Mouse (Mus musculus): ENCODE data around the gene Cops9. TPM values are rescaled to one million over a fixed set of nuclear protein-coding genes. Genes with fewer than 3 reads are reported as not detected.

Cops9 gene
- polyA plus RNA-seq, 1 experiment from 2014 or later, result 566 TPM

- ATAC-seq (ENCODE audit: insufficient number of reproducible peaks, insufficient read depth, low FRiP score, low read depth), result no peak
- H3K27me3 ChIP-seq (ENCODE audit: control insufficient read depth, insufficient read depth, low read length), result no peaks in the 10 kb centered on the region
- no peak overlapping the region for H3K4me2 ChIP-seq (ENCODE audit: low read length)
- H3K4me1 ChIP-seq (ENCODE audit: control insufficient read depth in 2 of 2, insufficient read depth in 2 of 2, low read length in 2 of 2), result no peaks in the 10 kb centered on the region; a peak in 1 of 4 replicates
- no peaks in the 10 kb centered on the region for H3K9me3 ChIP-seq (ENCODE audit: control insufficient read depth, low read length)
- H3K27ac ChIP-seq (replicated peaks in 1 of 2; ENCODE audit: control insufficient read depth in 1 of 2, insufficient read depth in 1 of 2, low read depth in 2 of 2, low read length in 2 of 2), result no peak overlapping the region
- WGBS, result 75% methylated on average over 5 of the region's 5 CpGs
- peaks cover 16% of the 10 kb centered on the region for H3K36me3 ChIP-seq (ENCODE audit: control insufficient read depth, insufficient read depth, low read length)
- no peak overlapping the region for H3K4me3 ChIP-seq (ENCODE audit: control insufficient read depth in 1 of 2, insufficient read depth in 1 of 2, low read depth in 1 of 2, low read length in 2 of 2)
- H3K9ac ChIP-seq (ENCODE audit: low read length), result no peak overlapping the region
Measured at GRCm38 (mm10) chr1:92632196-92632595, 9.6 kb downstream of the Cops9 start.

GRCm38 (mm10) chr1:92628227-92628626 lies 13.6 kb downstream of the Cops9 start:
- Histone ChIP-seq H3K9ac (ENCODE audit: low read length) (no peak overlapping the region), H3K27ac (replicated peaks in 1 of 2; ENCODE audit: control insufficient read depth in 1 of 2, insufficient read depth in 1 of 2, low read depth in 2 of 2, low read length in 2 of 2) (no peak overlapping the region), H3K4me2 (ENCODE audit: low read length) (no peak overlapping the region), H3K36me3 (ENCODE audit: control insufficient read depth, insufficient read depth, low read length) (no peaks in the 10 kb centered on the region), H3K27me3 (ENCODE audit: control insufficient read depth, insufficient read depth, low read length) (no peaks in the 10 kb centered on the region), H3K9me3 (ENCODE audit: control insufficient read depth, low read length) (no peaks in the 10 kb centered on the region), H3K4me3 (ENCODE audit: control insufficient read depth in 1 of 2, insufficient read depth in 1 of 2, low read depth in 1 of 2, low read length in 2 of 2) (no peak overlapping the region), H3K4me1 (ENCODE audit: control insufficient read depth in 2 of 2, insufficient read depth in 2 of 2, low read length in 2 of 2) (no peaks in the 10 kb centered on the region)
- no peak for ATAC-seq (ENCODE audit: insufficient number of reproducible peaks, insufficient read depth, low FRiP score, low read depth)
- WGBS, result 62% methylated on average over 4 of the region's 4 CpGs

DNA sequence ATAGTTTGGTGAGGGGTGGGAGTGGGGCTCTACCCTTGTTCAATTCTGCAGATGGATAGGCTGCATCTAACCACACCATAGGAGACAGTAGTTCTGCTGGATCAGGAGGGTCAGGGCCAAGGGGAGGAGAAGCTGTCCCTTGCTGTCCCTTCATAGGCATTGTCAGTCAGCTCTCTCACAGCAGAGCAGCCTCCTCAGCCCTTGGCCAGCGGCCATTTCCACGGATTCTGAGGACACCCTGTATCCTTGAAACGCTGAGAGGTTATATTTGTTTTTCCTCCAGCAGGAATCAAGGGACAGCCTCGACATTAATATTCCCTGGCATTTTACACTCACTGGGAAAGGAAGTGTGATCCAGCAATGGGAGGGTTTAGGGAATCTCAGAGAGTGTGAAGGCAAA lies 23.4 kb downstream of the Cops9 start:
- Histone ChIP-seq H3K27me3 (ENCODE audit: control insufficient read depth, insufficient read depth, low read length) (no peaks in the 10 kb centered on the region), H3K4me3 (ENCODE audit: control insufficient read depth in 1 of 2, insufficient read depth in 1 of 2, low read depth in 1 of 2, low read length in 2 of 2) (no peak overlapping the region), H3K4me2 (ENCODE audit: low read length) (no peak overlapping the region), H3K4me1 (ENCODE audit: control insufficient read depth in 2 of 2, insufficient read depth in 2 of 2, low read length in 2 of 2) (no peaks in the 10 kb centered on the region), H3K9me3 (ENCODE audit: control insufficient read depth, low read length) (no peaks in the 10 kb centered on the region), H3K9ac (ENCODE audit: low read length) (no peak overlapping the region), H3K27ac (replicated peaks in 1 of 2; ENCODE audit: control insufficient read depth in 1 of 2, insufficient read depth in 1 of 2, low read depth in 2 of 2, low read length in 2 of 2) (no peak overlapping the region), H3K36me3 (ENCODE audit: control insufficient read depth, insufficient read depth, low read length) (no peaks in the 10 kb centered on the region)
- ATAC-seq (ENCODE audit: insufficient number of reproducible peaks, insufficient read depth, low FRiP score, low read depth), result no peak
- WGBS, result 55% methylated on average over 4 of the region's 4 CpGs

GRCm38 (mm10) chr1:92617488-92617887 lies 24.3 kb downstream of the Cops9 start, which contains the start of gene Olfr12:
Gene Olfr12 (plus strand): TSS chr1:92617788.
- ATAC-seq (ENCODE audit: insufficient number of reproducible peaks, insufficient read depth, low FRiP score, low read depth), result no peak
- Histone ChIP-seq H3K36me3 (ENCODE audit: control insufficient read depth, insufficient read depth, low read length) (no peaks in the 10 kb centered on the region), H3K27me3 (ENCODE audit: control insufficient read depth, insufficient read depth, low read length) (no peaks in the 10 kb centered on the region), H3K4me1 (ENCODE audit: control insufficient read depth in 2 of 2, insufficient read depth in 2 of 2, low read length in 2 of 2) (no peaks in the 10 kb centered on the region), H3K27ac (replicated peaks in 1 of 2; ENCODE audit: control insufficient read depth in 1 of 2, insufficient read depth in 1 of 2, low read depth in 2 of 2, low read length in 2 of 2) (no peak within 1 kb of the TSS), H3K9ac (ENCODE audit: low read length) (no peak within 1 kb of the TSS), H3K4me2 (ENCODE audit: low read length) (no peak within 1 kb of the TSS), H3K9me3 (ENCODE audit: control insufficient read depth, low read length) (no peaks in the 10 kb centered on the region), H3K4me3 (ENCODE audit: control insufficient read depth in 1 of 2, insufficient read depth in 1 of 2, low read depth in 1 of 2, low read length in 2 of 2) (no peak within 1 kb of the TSS)
- WGBS, result 56% methylated on average over 2 of the region's 2 CpGs

DNA sequence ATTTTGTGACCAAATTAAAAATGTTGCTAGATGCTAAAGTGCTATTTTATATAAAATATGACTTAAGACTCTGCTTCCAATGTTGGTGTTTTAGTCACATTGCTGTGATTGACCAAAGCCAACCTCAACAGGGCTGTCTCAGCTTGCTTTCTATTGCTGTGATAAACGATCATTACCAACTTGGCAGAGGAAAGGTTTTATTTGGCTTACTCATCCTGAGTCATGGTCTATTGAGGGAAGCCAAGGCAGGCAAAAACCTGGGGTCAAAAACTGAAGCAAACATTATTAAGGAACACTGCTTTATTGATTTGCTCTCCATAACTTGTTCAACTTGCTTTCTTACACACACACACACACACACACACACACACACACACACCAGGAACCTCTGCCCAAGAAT lies 25.7 kb downstream of the Cops9 start:
- no peaks in the 10 kb centered on the region for H3K36me3 ChIP-seq (ENCODE audit: control insufficient read depth, insufficient read depth, low read length)
- no peak overlapping the region for H3K9ac ChIP-seq (ENCODE audit: low read length)
- WGBS, result 77% methylated on average over 1 of the region's 1 CpGs

DNA sequence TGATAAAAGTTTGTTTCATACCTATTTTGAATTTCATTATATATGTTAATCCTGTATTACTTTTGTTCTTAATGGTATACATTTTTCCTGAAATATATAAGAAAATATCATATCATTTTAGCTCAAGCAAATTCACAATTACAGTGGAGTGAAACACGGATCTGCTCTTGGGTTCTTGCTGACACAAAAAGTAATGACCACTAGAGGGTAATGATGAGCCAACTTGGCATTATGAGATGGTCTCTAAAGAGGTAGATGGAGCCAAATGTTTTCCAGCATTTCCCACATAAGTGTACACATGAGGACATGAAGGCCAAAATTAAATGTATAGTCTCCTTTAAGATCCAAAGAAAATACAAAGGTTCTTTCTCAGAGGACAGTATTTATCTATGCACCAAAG lies 27.3 kb downstream of the Cops9 start:
- 15% methylated on average over 1 of the region's 1 CpGs for WGBS
- ATAC-seq (ENCODE audit: insufficient number of reproducible peaks, insufficient read depth, low FRiP score, low read depth), result no peak
- H3K4me1 ChIP-seq (ENCODE audit: control insufficient read depth in 2 of 2, insufficient read depth in 2 of 2, low read length in 2 of 2), result no peaks in the 10 kb centered on the region
- H3K4me2 ChIP-seq (ENCODE audit: low read length), result no peak overlapping the region
- H3K9ac ChIP-seq (ENCODE audit: low read length), result no peak overlapping the region
- no peaks in the 10 kb centered on the region for H3K36me3 ChIP-seq (ENCODE audit: control insufficient read depth, insufficient read depth, low read length)
- no peak overlapping the region for H3K4me3 ChIP-seq (ENCODE audit: control insufficient read depth in 1 of 2, insufficient read depth in 1 of 2, low read depth in 1 of 2, low read length in 2 of 2)
- H3K27ac ChIP-seq (replicated peaks in 1 of 2; ENCODE audit: control insufficient read depth in 1 of 2, insufficient read depth in 1 of 2, low read depth in 2 of 2, low read length in 2 of 2), result no peak overlapping the region
- no peaks in the 10 kb centered on the region for H3K9me3 ChIP-seq (ENCODE audit: control insufficient read depth, low read length)
- H3K27me3 ChIP-seq (ENCODE audit: control insufficient read depth, insufficient read depth, low read length), result 0 out of 2 replicates have a peak, but pooled peaks cover 3% of the 10 kb centered on the region

More for the DNA sequence above, 25.7 kb downstream of the Cops9 start:
- H3K9me3 ChIP-seq (ENCODE audit: control insufficient read depth, low read length), result no peaks in the 10 kb centered on the region
- no peak overlapping the region for H3K4me2 ChIP-seq (ENCODE audit: low read length)
- H3K27me3 ChIP-seq (ENCODE audit: control insufficient read depth, insufficient read depth, low read length), result 0 out of 2 replicates have a peak, but pooled peaks cover 3% of the 10 kb centered on the region
- H3K4me1 ChIP-seq (ENCODE audit: control insufficient read depth in 2 of 2, insufficient read depth in 2 of 2, low read length in 2 of 2), result no peaks in the 10 kb centered on the region
- no peak overlapping the region for H3K4me3 ChIP-seq (ENCODE audit: control insufficient read depth in 1 of 2, insufficient read depth in 1 of 2, low read depth in 1 of 2, low read length in 2 of 2)
- no peak overlapping the region for H3K27ac ChIP-seq (replicated peaks in 1 of 2; ENCODE audit: control insufficient read depth in 1 of 2, insufficient read depth in 1 of 2, low read depth in 2 of 2, low read length in 2 of 2)
- no peak for ATAC-seq (ENCODE audit: insufficient number of reproducible peaks, insufficient read depth, low FRiP score, low read depth)

GRCm38 (mm10) chr1:92613175-92613574 lies 28.6 kb downstream of the Cops9 start:
- H3K27ac ChIP-seq (replicated peaks in 1 of 2; ENCODE audit: control insufficient read depth in 1 of 2, insufficient read depth in 1 of 2, low read depth in 2 of 2, low read length in 2 of 2), result no peak overlapping the region
- H3K36me3 ChIP-seq (ENCODE audit: control insufficient read depth, insufficient read depth, low read length), result no peaks in the 10 kb centered on the region
- WGBS, result 41% methylated on average over 4 of the region's 4 CpGs
- no peaks in the 10 kb centered on the region for H3K4me1 ChIP-seq (ENCODE audit: control insufficient read depth in 2 of 2, insufficient read depth in 2 of 2, low read length in 2 of 2)
- no peak for ATAC-seq (ENCODE audit: insufficient number of reproducible peaks, insufficient read depth, low FRiP score, low read depth)
- H3K27me3 ChIP-seq (ENCODE audit: control insufficient read depth, insufficient read depth, low read length), result 0 out of 2 replicates have a peak, but pooled peaks cover 3% of the 10 kb centered on the region
- no peak overlapping the region for H3K9ac ChIP-seq (ENCODE audit: low read length)
- H3K4me3 ChIP-seq (ENCODE audit: control insufficient read depth in 1 of 2, insufficient read depth in 1 of 2, low read depth in 1 of 2, low read length in 2 of 2), result no peak overlapping the region
- no peaks in the 10 kb centered on the region for H3K9me3 ChIP-seq (ENCODE audit: control insufficient read depth, low read length)
- no peak overlapping the region for H3K4me2 ChIP-seq (ENCODE audit: low read length)

GRCm38 (mm10) chr1:92611008-92611407 lies 30.8 kb downstream of the Cops9 start:
- Histone ChIP-seq H3K9me3 (ENCODE audit: control insufficient read depth, low read length) (no peaks in the 10 kb centered on the region), H3K27ac (replicated peaks in 1 of 2; ENCODE audit: control insufficient read depth in 1 of 2, insufficient read depth in 1 of 2, low read depth in 2 of 2, low read length in 2 of 2) (no peak overlapping the region), H3K27me3 (ENCODE audit: control insufficient read depth, insufficient read depth, low read length) (0 out of 2 replicates have a peak, but pooled peaks cover 3% of the 10 kb centered on the region), H3K4me3 (ENCODE audit: control insufficient read depth in 1 of 2, insufficient read depth in 1 of 2, low read depth in 1 of 2, low read length in 2 of 2) (no peak overlapping the region), H3K4me1 (ENCODE audit: control insufficient read depth in 2 of 2, insufficient read depth in 2 of 2, low read length in 2 of 2) (no peaks in the 10 kb centered on the region), H3K36me3 (ENCODE audit: control insufficient read depth, insufficient read depth, low read length) (no peaks in the 10 kb centered on the region), H3K9ac (ENCODE audit: low read length) (no peak overlapping the region), H3K4me2 (ENCODE audit: low read length) (no peak overlapping the region)
- ATAC-seq (ENCODE audit: insufficient number of reproducible peaks, insufficient read depth, low FRiP score, low read depth), result no peak
- whole genome bisulfite sequencing, result 3% methylated on average over 5 of the region's 5 CpGs
